Mouse (Mus musculus) CH12.LX (cell line): ENCODE measurements around the gene Cryl1.

Experiments
- CHD2 ChIP-seq: IDR thresholded peaks from 2 replicates; pipeline ENCODE4 v1.6.1; 2011; ENCODE audit warnings: low read length, improper control_type of control experiment
- CTCF ChIP-seq, 2 experiments: IDR thresholded peaks in 1 of 2; conservative IDR thresholded peaks in 1 of 2; 2 replicates each; pipeline ENCODE4 v1.5.1; 2011 to 2012; ENCODE audit warnings: low read depth in 2 of 2, low read length in 2 of 2, improper control_type of control experiment in 1 of 2, inconsistent platforms in 1 of 2, mild to moderate bottlenecking in 1 of 2, moderate library complexity in 1 of 2
- EP300 ChIP-seq: IDR thresholded peaks from 2 replicates; pipeline ENCODE4 v1.6.1; 2011; ENCODE audit warnings: low read length, improper control_type of control experiment
- MXI1 ChIP-seq: IDR thresholded peaks from 2 replicates; pipeline ENCODE4 v1.6.1; 2011; ENCODE audit warnings: mild to moderate bottlenecking, low read depth, low read length, improper control_type of control experiment
- NRF1 ChIP-seq: IDR thresholded peaks from 2 replicates; pipeline ENCODE4 v1.6.1; 2014; ENCODE audit warnings: low read depth, mild to moderate bottlenecking, inconsistent platforms, low read length, improper control_type of control experiment, moderate library complexity
- POLR2AphosphoS2 ChIP-seq: IDR thresholded peaks from 2 replicates; pipeline ENCODE4 v1.6.1; 2011; ENCODE audit warnings: low read depth, low read length, improper control_type of control experiment
- RAD21 ChIP-seq: IDR thresholded peaks from 2 replicates; pipeline ENCODE4 v1.6.1; 2011; ENCODE audit warnings: low read depth, mild to moderate bottlenecking, low read length, improper control_type of control experiment, moderate library complexity
- RCOR1 ChIP-seq: conservative IDR thresholded peaks from 2 replicates; pipeline ENCODE4 v1.6.1; 2012; ENCODE audit warnings: low read depth, mild to moderate bottlenecking, inconsistent platforms, low read length, improper control_type of control experiment
- SIN3A ChIP-seq: IDR thresholded peaks from 2 replicates; pipeline ENCODE4 v1.6.1; 2012; ENCODE audit warnings: low read length, improper control_type of control experiment, inconsistent platforms
- TCF12 ChIP-seq: IDR thresholded peaks from 2 replicates; pipeline ENCODE4 v1.6.1; 2014; ENCODE audit warnings: low read depth, mild to moderate bottlenecking, inconsistent platforms, low read length, improper control_type of control experiment
- ZC3H11A ChIP-seq: IDR thresholded peaks from 2 replicates; pipeline ENCODE4 v1.6.1; 2012; ENCODE audit warnings: low read depth, mild to moderate bottlenecking, inconsistent platforms, low read length, improper control_type of control experiment
- ZKSCAN1 ChIP-seq: IDR thresholded peaks from 2 replicates; pipeline ENCODE4 v1.6.1; 2012; ENCODE audit warnings: low read depth, inconsistent platforms, low read length, improper control_type of control experiment, borderline replicate concordance

- no peak for TF ChIP-seq CTCF (conservative IDR thresholded peaks at IDR 0.05 in 1 of 2, IDR thresholded peaks at IDR 0.05 in 1 of 2; ENCODE audit: low read depth in 2 of 2, low read length in 2 of 2)
- TF ChIP-seq RCOR1, result no peak
- TF ChIP-seq TCF12, result no peak
- TF ChIP-seq ZKSCAN1, result no peak
- TF ChIP-seq MXI1, result no peak
- TF ChIP-seq EP300, result no peak
- TF ChIP-seq NRF1, result no peak
- no peak for TF ChIP-seq CHD2
- no peak for TF ChIP-seq POLR2AphosphoS2
- TF ChIP-seq ZC3H11A, result no peak
- TF ChIP-seq SIN3A, result no peak
- no peak for TF ChIP-seq RAD21
These were observed 117.5 kb downstream of the Cryl1 start for GRCm38 (mm10) chr14:57280835-57281234.
